Mouse (Mus musculus) MEL (cell line): ENCODE data around the gene Sephs2. TPM values are rescaled to one million over a fixed set of nuclear protein-coding genes. Genes with fewer than 3 reads are reported as not detected.
A peak's percentile ranks its signal among the peaks of the same experiment; 100 is the strongest.

ENCODE experiments used
- DNase-seq: peaks from one replicate; pipeline ENCODE4 v3.0.0; 2011; ENCODE audit warnings: low read depth, low spot score
- H3K27ac ChIP-seq: 2 replicates; pipeline ENCODE4 v1.5.1; 2012; ENCODE audit warnings: low read depth, mild to moderate bottlenecking, control low read depth, low read length, moderate library complexity; ENCODE audit not compliant: control insufficient read depth
- H3K27me3 ChIP-seq, 2 experiments: fragments of 150-350 bp in 1 of 2; sonication (generic) in 1 of 2; 2 replicates each; pipeline ENCODE4 v1.6.1; 2012; ENCODE audit warnings: low read length in 2 of 2, mild to moderate bottlenecking in 2 of 2, improper control_type of control experiment in 1 of 2, moderate library complexity in 1 of 2; ENCODE audit not compliant: insufficient read depth in 2 of 2, control insufficient read depth in 1 of 2
- H3K36me3 ChIP-seq, 2 experiments: 2 replicates each; pipeline ENCODE4 v1.6.1; 2012 to 2014; ENCODE audit warnings: low read length in 2 of 2, improper control_type of control experiment in 1 of 2, inconsistent platforms in 1 of 2, mild to moderate bottlenecking in 1 of 2; ENCODE audit not compliant: insufficient read depth in 2 of 2, control insufficient read depth in 1 of 2
- H3K4me1 ChIP-seq, 2 experiments: fragments of 150-350 bp in 1 of 2; sonication (generic) in 1 of 2; 2 replicates each; pipeline ENCODE4 v1.6.1; 2012; ENCODE audit warnings: low read length in 2 of 2, improper control_type of control experiment in 1 of 2, mild to moderate bottlenecking in 1 of 2; ENCODE audit not compliant: insufficient read depth in 2 of 2, control insufficient read depth in 1 of 2
- H3K4me3 ChIP-seq, 2 experiments: fragments of 150-350 bp in 1 of 2; sonication (generic) in 1 of 2; 2 replicates each; pipeline ENCODE4 v1.5.1; 2012; ENCODE audit warnings: low read depth in 2 of 2, low read length in 2 of 2, mild to moderate bottlenecking in 2 of 2, moderate library complexity in 2 of 2, control low read depth in 1 of 2, improper control_type of control experiment in 1 of 2; ENCODE audit not compliant: control insufficient read depth in 1 of 2, insufficient read depth in 1 of 2
- H3K79me2 ChIP-seq: 2 replicates; pipeline ENCODE4 v1.6.1; 2012; ENCODE audit warnings: mild to moderate bottlenecking, low read length, moderate library complexity; ENCODE audit not compliant: control insufficient read depth, poor library complexity, insufficient read depth
- H3K9ac ChIP-seq: 2 replicates; pipeline ENCODE4 v1.6.1; 2012; ENCODE audit warnings: low read depth, mild to moderate bottlenecking, control low read depth, low read length, moderate library complexity; ENCODE audit not compliant: control insufficient read depth, poor library complexity, severe bottlenecking
- H3K9me3 ChIP-seq: fragments of 150-350 bp; sonication (generic); replicated peaks from 2 replicates; pipeline ENCODE4 v1.6.1; 2012; ENCODE audit warnings: mild to moderate bottlenecking, low read length, improper control_type of control experiment, moderate library complexity; ENCODE audit not compliant: insufficient read depth
- BHLHE40 ChIP-seq: IDR thresholded peaks from 2 replicates; pipeline ENCODE4 v1.6.1; 2012; ENCODE audit warnings: low read depth, mild to moderate bottlenecking, inconsistent platforms, low read length, improper control_type of control experiment, borderline replicate concordance
- CHD1 ChIP-seq: IDR thresholded peaks from 2 replicates; pipeline ENCODE4 v1.6.1; 2012; ENCODE audit warnings: low read depth, mild to moderate bottlenecking, inconsistent platforms, low read length, improper control_type of control experiment
- CHD2 ChIP-seq: IDR thresholded peaks from 2 replicates; pipeline ENCODE4 v1.6.1; 2011; ENCODE audit warnings: low read length, improper control_type of control experiment
- CTCF ChIP-seq, 3 experiments: IDR thresholded peaks in 2 of 3; conservative IDR thresholded peaks in 1 of 3; 2 replicates each; pipeline ENCODE4 v1.5.1; 2011 to 2012; ENCODE audit warnings: low read length in 3 of 3, low read depth in 2 of 3, mild to moderate bottlenecking in 2 of 3, improper control_type of control experiment in 1 of 3, inconsistent platforms in 1 of 3, mixed read lengths in 1 of 3, moderate library complexity in 1 of 3; ENCODE audit not compliant: control insufficient read depth in 1 of 3, insufficient read depth in 1 of 3, poor library complexity in 1 of 3, severe bottlenecking in 1 of 3
- E2F4 ChIP-seq: IDR thresholded peaks from 2 replicates; pipeline ENCODE4 v1.6.1; 2011; ENCODE audit warnings: low read depth, low read length, improper control_type of control experiment, borderline replicate concordance
- ELF1 ChIP-seq: IDR thresholded peaks from 2 replicates; pipeline ENCODE4 v1.6.1; 2014; ENCODE audit warnings: low read depth, mild to moderate bottlenecking, inconsistent platforms, low read length, improper control_type of control experiment, moderate library complexity
- EP300 ChIP-seq, 2 experiments: IDR thresholded peaks; 2 replicates each; pipeline ENCODE4 v1.6.1; 2011; ENCODE audit warnings: improper control_type of control experiment in 2 of 2, low read length in 2 of 2, low read depth in 1 of 2, mild to moderate bottlenecking in 1 of 2
- HCFC1 ChIP-seq: IDR thresholded peaks from 2 replicates; pipeline ENCODE4 v1.6.1; 2012; ENCODE audit warnings: low read depth, mild to moderate bottlenecking, inconsistent platforms, low read length, improper control_type of control experiment, moderate library complexity
- KAT2A ChIP-seq: conservative IDR thresholded peaks from 2 replicates; pipeline ENCODE4 v1.6.1; 2012; ENCODE audit warnings: low read depth, low read length, improper control_type of control experiment, inconsistent platforms
- MAX ChIP-seq: IDR thresholded peaks from 2 replicates; pipeline ENCODE4 v1.6.1; 2011; ENCODE audit warnings: low read length, improper control_type of control experiment
- MEF2A ChIP-seq: IDR thresholded peaks from 2 replicates; pipeline ENCODE4 v1.6.1; 2014; ENCODE audit warnings: low read depth, mild to moderate bottlenecking, inconsistent platforms, low read length, improper control_type of control experiment; ENCODE audit not compliant: poor library complexity, insufficient replicate concordance, severe bottlenecking; ENCODE audit errors: extremely low read depth
- MYC ChIP-seq: IDR thresholded peaks from 2 replicates; pipeline ENCODE4 v1.6.1; 2011; ENCODE audit warnings: low read depth, mild to moderate bottlenecking, low read length, improper control_type of control experiment, moderate library complexity
- POLR2A ChIP-seq, 2 experiments: IDR thresholded peaks; 2 replicates each; pipeline ENCODE4 v1.6.1; 2011 to 2012; ENCODE audit warnings: low read length in 2 of 2, mild to moderate bottlenecking in 2 of 2, control low read depth in 1 of 2, improper control_type of control experiment in 1 of 2, low read depth in 1 of 2, moderate library complexity in 1 of 2; ENCODE audit not compliant: control insufficient read depth in 1 of 2, insufficient read depth in 1 of 2, poor library complexity in 1 of 2
- POLR2AphosphoS2 ChIP-seq: IDR thresholded peaks from 2 replicates; pipeline ENCODE4 v1.6.1; 2011; ENCODE audit warnings: low read length, improper control_type of control experiment
- POLR2AphosphoS5 ChIP-seq: IDR thresholded peaks from 2 replicates; pipeline ENCODE4 v1.6.1; 2012; ENCODE audit warnings: low read depth, borderline replicate concordance, mild to moderate bottlenecking, inconsistent platforms, low read length, moderate library complexity, mixed read lengths
- RAD21 ChIP-seq: IDR thresholded peaks from 2 replicates; pipeline ENCODE4 v1.6.1; 2011; ENCODE audit warnings: mild to moderate bottlenecking, low read depth, low read length, improper control_type of control experiment
- SIN3A ChIP-seq: IDR thresholded peaks from 2 replicates; pipeline ENCODE4 v1.6.1; 2012; ENCODE audit warnings: low read length, improper control_type of control experiment, inconsistent platforms
- SMC3 ChIP-seq: IDR thresholded peaks from 2 replicates; pipeline ENCODE4 v1.6.1; 2011; ENCODE audit warnings: low read depth, low read length, improper control_type of control experiment
- TAL1 ChIP-seq: IDR thresholded peaks from 2 replicates; pipeline ENCODE4 v1.6.1; 2012; ENCODE audit warnings: mild to moderate bottlenecking, inconsistent platforms, low read length, moderate library complexity, mixed read lengths
- TCF12 ChIP-seq: IDR thresholded peaks from 2 replicates; pipeline ENCODE4 v1.6.1; 2014; ENCODE audit warnings: low read depth, mild to moderate bottlenecking, inconsistent platforms, low read length, improper control_type of control experiment, moderate library complexity
- USF1 ChIP-seq: IDR thresholded peaks from 2 replicates; pipeline ENCODE4 v1.6.1; 2014; ENCODE audit warnings: low read depth, mild to moderate bottlenecking, inconsistent platforms, low read length, improper control_type of control experiment, moderate library complexity
- USF2 ChIP-seq, 2 experiments: IDR thresholded peaks; 2 replicates each; pipeline ENCODE4 v1.6.1; 2011 to 2012; ENCODE audit warnings: improper control_type of control experiment in 2 of 2, low read length in 2 of 2, borderline replicate concordance in 1 of 2, inconsistent platforms in 1 of 2, low read depth in 1 of 2, mild to moderate bottlenecking in 1 of 2; ENCODE audit not compliant: insufficient read depth in 1 of 2
- ZC3H11A ChIP-seq: IDR thresholded peaks from 2 replicates; pipeline ENCODE4 v1.6.1; 2012; ENCODE audit warnings: low read depth, mild to moderate bottlenecking, inconsistent platforms, low read length, improper control_type of control experiment
- ZKSCAN1 ChIP-seq: IDR thresholded peaks from 2 replicates; pipeline ENCODE4 v1.6.1; 2012; ENCODE audit warnings: low read depth, mild to moderate bottlenecking, inconsistent platforms, low read length, improper control_type of control experiment, moderate library complexity
- ZMIZ1 ChIP-seq: IDR thresholded peaks from 2 replicates; pipeline ENCODE4 v1.6.1; 2012; ENCODE audit warnings: low read depth, mild to moderate bottlenecking, inconsistent platforms, low read length, improper control_type of control experiment, moderate library complexity
- ZNF384 ChIP-seq: IDR thresholded peaks from 2 replicates; pipeline ENCODE4 v1.6.1; 2012; ENCODE audit warnings: low read depth, mild to moderate bottlenecking, inconsistent platforms, low read length, improper control_type of control experiment
- polyA plus RNA-seq, 2 experiments: library from polyadenylated mRNA; stranded (reverse) in 1 of 2; unstranded in 1 of 2; fragments of >175 nt in 1 of 2; fragments of >200 nt in 1 of 2; gene quantifications; 2 replicates each; pipeline versions ENCODE4 v1.2.1 to v1.2.4; 2012; ENCODE audit warnings: low replicate concordance in 2 of 2, low read depth in 1 of 2; ENCODE audit not compliant: insufficient read length in 2 of 2, insufficient read depth in 1 of 2, missing spikeins in 1 of 2
- total RNA-seq: library from RNA; depleted of rRNA; stranded (reverse); fragments of 300-350 nt; gene quantifications from 2 replicates; pipeline ENCODE4 v1.2.3, GENCODE M21; 2012

Gene Sephs2
- total and polyA plus RNA-seq, 3 experiments, result 109 to 182 TPM; not detected in 1

DNA sequence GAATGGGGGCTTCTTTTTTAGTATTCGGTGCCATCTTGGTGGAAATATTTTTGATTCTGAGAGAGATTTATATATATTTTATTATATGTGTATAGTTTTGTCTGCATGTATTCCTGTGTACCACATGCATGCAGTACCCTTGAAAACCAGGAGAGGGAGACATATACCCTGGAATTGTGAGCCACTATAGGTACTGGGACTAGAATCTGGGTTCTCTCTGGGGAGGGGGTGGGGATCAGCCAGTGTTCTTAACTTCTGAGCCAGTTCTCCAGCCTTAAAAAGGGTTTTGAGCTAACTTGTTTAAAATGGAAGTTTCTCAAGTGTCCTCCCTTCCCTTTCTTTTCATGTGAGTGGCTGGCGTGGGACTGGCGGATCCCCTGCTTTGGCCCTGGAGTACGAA is 35.0 kb upstream of the Sephs2 start:
- peak; percentile 70 for DNase-seq
- no peaks in the 10 kb centered on the region for H3K36me3 ChIP-seq
- no peaks in the 10 kb centered on the region for H3K27me3 ChIP-seq
- H3K9ac ChIP-seq, result no peak overlapping the region
- H3K4me3 ChIP-seq, result no peak overlapping the region
- H3K27ac ChIP-seq, result no peak overlapping the region
- TF ChIP-seq USF2 (IDR thresholded peaks at IDR 0.05; ENCODE audit: borderline replicate concordance in 1 of 2, insufficient read depth in 1 of 2, low read depth in 1 of 2, low read length in 2 of 2), result no peak
- no peak for TF ChIP-seq KAT2A
- no peak for TF ChIP-seq POLR2AphosphoS2
- TF ChIP-seq ZNF384, result no peak
- no peak for TF ChIP-seq ELF1
- no peak for TF ChIP-seq TCF12
- TF ChIP-seq RAD21, result peak; percentile 94
- TF ChIP-seq MYC, result peak; percentile 63; the same call in 1 of the 2 replicates
- TF ChIP-seq MEF2A, result no peak
- TF ChIP-seq POLR2AphosphoS5, result no peak
- TF ChIP-seq SMC3, result peak; percentile 81
- peak; percentile 43 to 84 (median 78) for TF ChIP-seq CTCF (IDR thresholded peaks at IDR 0.05 in 2 of 3, conservative IDR thresholded peaks at IDR 0.05 in 1 of 3; ENCODE audit: control insufficient read depth in 1 of 3, insufficient read depth in 1 of 3, low read depth in 2 of 3, low read length in 3 of 3, poor library complexity in 1 of 3, severe bottlenecking in 1 of 3)
- TF ChIP-seq USF1, result no peak
- TF ChIP-seq CHD2, result no peak
- TF ChIP-seq E2F4, result no peak
- 0 out of 2 replicates have a peak, but pooled peaks have one; percentile 35 for TF ChIP-seq SIN3A
- no peak for TF ChIP-seq TAL1
- TF ChIP-seq EP300 (IDR thresholded peaks at IDR 0.05; ENCODE audit: low read depth in 1 of 2, low read length in 2 of 2), result no peak
- TF ChIP-seq ZC3H11A, result peak; percentile 71
- no peak for TF ChIP-seq MAX
- no peak for TF ChIP-seq ZMIZ1
- no peak for TF ChIP-seq ZKSCAN1
- TF ChIP-seq POLR2A (IDR thresholded peaks at IDR 0.05; ENCODE audit: control insufficient read depth in 1 of 2, insufficient read depth in 1 of 2, low read depth in 1 of 2, low read length in 2 of 2, poor library complexity in 1 of 2), result no peak
- TF ChIP-seq, all 39 proteins: peak for 6
- Histone ChIP-seq H3K79me2 (no peaks in the 10 kb centered on the region), H3K9me3 (no peaks in the 10 kb centered on the region), H3K4me1 (no peaks in the 10 kb centered on the region)

GRCm38 (mm10) chr7:127308431-127308830 is 34.6 kb upstream of the Sephs2 start:
- DNase-seq, result no peak
- no peak overlapping the region for H3K27ac ChIP-seq
- TF ChIP-seq CHD1, result no peak
- no peak for TF ChIP-seq HCFC1
- no peak for TF ChIP-seq SIN3A
- no peak for TF ChIP-seq USF2 (IDR thresholded peaks at IDR 0.05; ENCODE audit: borderline replicate concordance in 1 of 2, insufficient read depth in 1 of 2, low read depth in 1 of 2, low read length in 2 of 2)
- TF ChIP-seq BHLHE40, result no peak
- TF ChIP-seq POLR2AphosphoS2, result no peak
- H3K4me1 ChIP-seq, result no peaks in the 10 kb centered on the region
- H3K36me3 ChIP-seq, result no peaks in the 10 kb centered on the region
- H3K4me3 ChIP-seq, result no peak overlapping the region
- H3K9ac ChIP-seq, result no peak overlapping the region
- no peaks in the 10 kb centered on the region for H3K9me3 ChIP-seq
- H3K79me2 ChIP-seq, result no peaks in the 10 kb centered on the region
- no peaks in the 10 kb centered on the region for H3K27me3 ChIP-seq
